ENCODE assay signal across 8 mouse cellular contexts in genomic region chr11:118232314-118232831, GRCm38 (mm10). TPM values are rescaled to one million over a fixed set of nuclear protein-coding genes. Genes with fewer than 3 reads are reported as not detected.
DNase-seq lines count a peak whose midpoint lies in the region; ATAC-seq lines count a peak whose summit lies in the region.

No protein-coding gene starts in this region.

- no peak overlapping the region for H3K27ac ChIP-seq in midbrain, embryonic 15.5 days

- H3K9me3 ChIP-seq in midbrain, embryonic 15.5 days = no peaks in the 10 kb centered on the region

- H3K27me3 ChIP-seq in midbrain, embryonic 15.5 days (replicated peaks) = no peaks in the 10 kb centered on the region

- H3K9ac ChIP-seq in midbrain, embryonic 15.5 days = no peak overlapping the region

- no peak overlapping the region for H3K4me2 ChIP-seq in midbrain, embryonic 15.5 days

- H3K36me3 ChIP-seq in midbrain, embryonic 15.5 days (replicated peaks) = no peaks in the 10 kb centered on the region

- DNase-seq in gastrocnemius, postnatal 10 days = peak; percentile 32
- DNase-seq in gastrocnemius, adult 8-10 months (ENCODE audit: low spot score in 2 of 2) = no peak
- DNase-seq in CD4-positive, CD25-positive, alpha-beta regulatory T cell, adult 2 months (ENCODE audit: low read depth, low spot score) = peak; percentile 86
- peak; percentile 43 for DNase-seq in embryo, embryonic 11 days
- DNase-seq in kidney, postnatal 4 days = peak; percentile 55 to 69
- DNase-seq in layer of hippocampus, adult 9-10 months (ENCODE audit: low spot score) = no peak

- peak; percentile 60 for ATAC-seq in monocyte, adult 5-6 weeks (replicated peaks; ENCODE audit: insufficient number of reproducible peaks, low FRiP score, low TSS enrichment, poor library complexity, severe bottlenecking)
- no peak for ATAC-seq in midbrain, embryonic 15.5 days (replicated peaks)

- no peak overlapping the region for H3K4me3 ChIP-seq in midbrain, embryonic 15.5 days

- H3K4me1 ChIP-seq in midbrain, embryonic 15.5 days = peaks cover 5% of the 10 kb centered on the region; the same call in 1 of the 2 replicates

- WGBS in midbrain, embryonic 15.5 days = 38% methylated on average over 7 of the region's 7 CpGs

RNA-seq across cellular contexts. Expression of gene Cyth1, which starts 16.0 kb away (rescaled TPM):
- 10 to 100 TPM; 26.4 to 30.7 TPM for total RNA-seq in gastrocnemius, postnatal 10 days (2021)
- 10 to 100 TPM; 26.6 to 38.4 (median 30.2) TPM for total RNA-seq in gastrocnemius, adult 8-10 months (2022)
- 110 to 193 TPM (median 136 TPM) in 3 replicates for total RNA-seq in monocyte, adult 5-6 weeks (2017)
- 28.5 and 30.2 TPM in 2 replicates for polyA plus RNA-seq in midbrain, embryonic 15.5 days (2015; fragmentation: Nextera tagmentation; extraction: Ambion mirVana)

RNA-seq across cellular contexts. Expression of gene Usp36, which starts 57.7 kb away (rescaled TPM):
- 10 to 100 TPM in 1 of 2 experiments, 1 to 10 TPM in 1; 9.7 to 14.1 TPM for total RNA-seq in gastrocnemius, postnatal 10 days (2021)
- total RNA-seq in gastrocnemius, adult 8-10 months (2022) = 10 to 100 TPM; 13.1 to 16.7 (median 14.8) TPM
- 13.1 to 29.6 TPM (median 14.8 TPM) in 3 replicates for total RNA-seq in monocyte, adult 5-6 weeks (2017)
- 20.1 and 23.1 TPM in 2 replicates for polyA plus RNA-seq in midbrain, embryonic 15.5 days (2015; fragmentation: Nextera tagmentation; extraction: Ambion mirVana)

Comparison
In these comparisons a context has a peak if more than half of its experiments do, and no peak if none do; other contexts are left out.
1. DNase-seq: peak in gastrocnemius, postnatal 10 days (single experiment), CD4-positive, CD25-positive, alpha-beta regulatory T cell, adult 2 months (single experiment), embryo, embryonic 11 days (single experiment) and kidney, postnatal 4 days (2 of 2); none in gastrocnemius, adult 8-10 months (0 of 2) and layer of hippocampus, adult 9-10 months (single experiment).